Mouse (Mus musculus): ENCODE measurements around the gene Mrfap1. TPM values are rescaled to one million over a fixed set of nuclear protein-coding genes. Genes with fewer than 3 reads are reported as not detected.

Mrfap1 gene
- 100 to 1,000 TPM; 231 to 247 (median 235) TPM for total RNA-seq (2022)

DNA sequence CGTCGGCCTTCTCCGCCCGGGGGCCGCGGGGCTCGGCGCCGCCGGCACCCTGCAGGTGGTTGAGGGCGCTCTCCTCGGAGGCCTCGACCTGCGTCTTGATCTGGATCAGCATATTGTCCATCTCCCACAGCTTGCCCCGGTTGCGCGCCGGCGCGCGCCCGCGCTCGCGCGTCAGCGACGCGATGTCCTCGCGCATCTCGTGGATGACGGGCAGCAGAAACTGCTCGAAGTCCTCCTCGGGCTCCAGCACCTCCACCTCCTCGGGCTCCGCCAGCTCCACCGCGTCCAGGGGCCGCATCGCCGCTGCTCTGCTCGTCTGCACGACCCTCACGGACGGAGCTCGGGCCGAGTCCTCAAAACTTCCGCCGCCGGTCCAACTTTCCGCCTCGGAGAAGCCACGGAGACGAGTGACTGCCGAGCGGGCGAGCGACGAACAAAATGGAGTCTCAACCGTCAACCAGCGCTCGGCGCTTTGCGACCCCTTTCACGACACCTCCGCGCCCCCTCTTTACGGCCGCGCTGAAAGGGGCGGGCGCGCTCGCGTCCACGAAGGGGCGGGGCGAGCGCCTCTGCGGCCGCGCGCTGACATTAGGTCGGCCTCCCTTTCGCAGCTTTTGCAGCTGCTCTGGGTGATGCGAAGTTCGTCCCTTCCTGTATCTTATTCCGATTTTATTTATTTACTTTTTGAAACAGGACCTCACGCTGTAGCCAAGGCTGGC lies at the start of gene Mrfap1:
Gene Mrfap1 (minus strand): TSS at position 477 of the 719 bp plus-strand sequence.
- DNase-seq (ENCODE audit: low spot score in 2 of 2), result peak; percentile 85 to 90

DNA sequence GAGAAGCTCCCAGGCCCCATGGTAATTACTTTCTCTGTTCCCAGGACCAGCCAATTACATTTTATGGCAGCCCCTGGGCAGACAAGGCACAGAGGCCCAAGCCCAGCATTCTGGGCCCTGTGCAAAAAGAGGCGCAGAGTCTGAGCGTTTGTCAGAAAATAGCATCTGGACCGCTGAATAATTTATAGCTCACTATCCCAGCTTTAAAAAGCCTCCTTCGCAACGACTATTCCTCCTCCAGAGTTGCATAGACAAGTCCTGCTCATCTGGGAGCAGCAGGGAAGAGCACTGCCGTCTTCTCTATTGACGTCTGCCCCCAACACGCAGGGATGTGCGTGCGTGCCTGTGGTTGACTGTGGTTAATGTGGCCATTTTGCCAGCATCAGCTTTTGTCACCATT lies 47.9 kb upstream of the Mrfap1 start:
- no peak for DNase-seq (ENCODE audit: low spot score in 2 of 2)

DNA sequence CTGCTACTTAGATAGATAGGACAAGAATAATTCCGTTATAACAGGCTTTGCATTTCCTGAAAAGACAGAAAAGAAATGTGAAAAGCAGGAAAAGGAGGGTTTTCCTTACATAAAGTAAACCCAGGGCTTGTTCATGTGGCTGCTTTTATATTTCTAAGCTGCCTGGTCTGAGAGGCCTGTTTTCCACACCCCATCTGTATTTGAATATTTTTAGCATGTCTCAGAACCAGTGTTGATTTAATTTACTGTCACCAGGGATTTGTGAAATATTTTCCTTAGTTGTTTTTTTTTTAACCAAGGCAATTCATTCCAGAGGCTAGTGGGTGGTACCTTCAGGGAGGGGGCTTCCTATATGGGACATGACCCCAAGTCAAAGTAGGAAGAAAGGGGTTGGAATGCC lies 45.1 kb upstream of the Mrfap1 start:
- DNase-seq (ENCODE audit: low spot score in 2 of 2), result no peak

DNA sequence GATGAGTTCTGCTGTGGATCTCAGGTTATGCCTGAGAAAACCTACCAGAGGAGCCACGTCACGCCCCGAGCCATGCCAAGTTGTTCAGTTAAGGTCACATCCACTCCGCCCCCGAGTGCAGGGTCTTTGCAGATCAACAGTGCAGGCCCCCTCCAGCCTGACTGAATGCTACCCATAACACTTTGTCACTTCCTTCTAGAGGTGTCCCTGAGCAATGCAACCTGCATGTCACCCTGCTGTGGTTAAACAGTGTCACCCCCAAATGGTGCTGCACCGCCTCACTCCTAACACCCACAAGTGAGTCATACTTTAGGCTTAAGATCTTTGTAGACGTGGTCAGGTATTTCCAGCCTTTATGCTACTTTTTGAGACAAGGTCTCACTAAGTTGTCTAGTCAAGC lies 43.5 kb upstream of the Mrfap1 start:
- DNase-seq (ENCODE audit: low spot score in 2 of 2), result no peak

DNA sequence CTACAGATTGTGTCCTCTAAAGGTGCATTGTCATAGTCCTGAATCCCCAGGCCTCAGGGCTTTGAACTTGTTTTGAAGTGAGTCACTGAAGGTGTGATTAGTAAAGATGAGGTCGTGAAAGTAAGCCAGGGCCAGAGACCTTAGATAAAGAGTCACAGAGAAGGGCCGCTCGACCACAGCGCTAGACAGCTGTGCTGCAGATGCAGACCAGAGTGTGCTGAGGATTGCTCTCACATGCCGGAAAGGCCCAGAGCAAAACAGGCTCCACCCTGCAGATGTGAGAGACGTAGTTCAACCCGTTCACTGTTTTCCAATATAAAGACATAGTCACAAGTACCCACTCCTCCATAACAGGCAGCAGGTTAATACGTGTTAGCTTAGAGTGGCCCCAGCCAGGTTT lies 43.0 kb upstream of the Mrfap1 start:
- no peak for DNase-seq (ENCODE audit: low spot score in 2 of 2)

DNA sequence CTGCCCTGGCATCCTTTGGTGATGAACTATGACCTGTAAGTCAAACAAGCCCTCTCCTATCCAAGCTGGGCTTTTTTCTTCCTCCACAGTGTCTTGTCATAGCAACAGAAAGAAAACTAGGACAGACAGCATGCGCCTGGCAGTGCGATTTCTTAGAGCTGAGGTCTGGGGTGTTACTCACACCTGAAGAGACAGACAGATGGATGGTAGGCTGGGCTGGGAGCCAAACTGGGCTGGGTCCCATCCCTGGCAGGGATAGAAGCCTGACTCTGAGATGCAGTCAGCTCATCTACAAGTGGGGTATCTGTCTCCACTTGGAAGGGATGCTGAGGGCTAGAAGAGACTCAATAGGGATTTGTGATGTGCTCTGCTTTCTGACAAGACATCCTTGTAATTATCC lies 42.5 kb upstream of the Mrfap1 start:
- DNase-seq (ENCODE audit: low spot score in 2 of 2), result no peak

DNA sequence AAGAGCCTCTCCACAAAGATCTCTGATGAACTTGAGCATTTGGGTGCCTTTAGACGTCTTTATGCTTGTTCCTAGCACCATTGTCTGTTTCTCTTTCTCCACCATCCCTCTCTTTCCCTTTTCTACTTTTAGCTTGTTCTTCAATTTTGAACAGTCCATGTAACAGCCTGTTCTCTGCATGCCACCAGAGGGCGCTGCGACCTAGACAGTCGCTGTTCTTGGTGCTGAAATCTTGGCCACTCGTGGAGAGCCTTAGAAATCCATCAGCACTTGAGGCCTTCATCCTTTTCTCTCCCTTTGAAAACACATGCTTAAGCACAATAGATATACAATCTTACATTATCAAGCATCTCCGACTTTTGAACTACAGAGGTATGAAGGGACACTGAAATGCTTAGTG lies 39.4 kb upstream of the Mrfap1 start:
- no peak for DNase-seq (ENCODE audit: low spot score in 2 of 2)

DNA sequence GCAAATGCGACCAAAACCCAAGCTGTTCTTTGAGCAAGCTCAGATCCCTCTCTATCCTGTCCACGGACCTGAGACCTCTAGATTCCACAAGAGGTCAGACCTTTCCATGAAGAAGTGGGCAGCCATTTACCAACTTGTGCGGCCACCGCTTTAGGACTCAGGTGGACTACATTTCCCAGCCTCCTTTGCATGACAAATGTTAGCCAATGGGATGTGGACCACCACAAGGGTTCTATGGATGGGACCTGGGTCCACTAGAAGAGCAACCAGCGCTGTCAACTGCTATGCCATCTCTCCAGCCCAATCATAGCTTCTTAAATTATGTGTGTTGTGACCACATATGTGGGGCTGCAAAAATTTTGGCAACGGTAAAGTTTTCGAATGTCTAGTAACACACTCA lies 34.7 kb upstream of the Mrfap1 start:
- DNase-seq (ENCODE audit: low spot score in 2 of 2), result no peak

DNA sequence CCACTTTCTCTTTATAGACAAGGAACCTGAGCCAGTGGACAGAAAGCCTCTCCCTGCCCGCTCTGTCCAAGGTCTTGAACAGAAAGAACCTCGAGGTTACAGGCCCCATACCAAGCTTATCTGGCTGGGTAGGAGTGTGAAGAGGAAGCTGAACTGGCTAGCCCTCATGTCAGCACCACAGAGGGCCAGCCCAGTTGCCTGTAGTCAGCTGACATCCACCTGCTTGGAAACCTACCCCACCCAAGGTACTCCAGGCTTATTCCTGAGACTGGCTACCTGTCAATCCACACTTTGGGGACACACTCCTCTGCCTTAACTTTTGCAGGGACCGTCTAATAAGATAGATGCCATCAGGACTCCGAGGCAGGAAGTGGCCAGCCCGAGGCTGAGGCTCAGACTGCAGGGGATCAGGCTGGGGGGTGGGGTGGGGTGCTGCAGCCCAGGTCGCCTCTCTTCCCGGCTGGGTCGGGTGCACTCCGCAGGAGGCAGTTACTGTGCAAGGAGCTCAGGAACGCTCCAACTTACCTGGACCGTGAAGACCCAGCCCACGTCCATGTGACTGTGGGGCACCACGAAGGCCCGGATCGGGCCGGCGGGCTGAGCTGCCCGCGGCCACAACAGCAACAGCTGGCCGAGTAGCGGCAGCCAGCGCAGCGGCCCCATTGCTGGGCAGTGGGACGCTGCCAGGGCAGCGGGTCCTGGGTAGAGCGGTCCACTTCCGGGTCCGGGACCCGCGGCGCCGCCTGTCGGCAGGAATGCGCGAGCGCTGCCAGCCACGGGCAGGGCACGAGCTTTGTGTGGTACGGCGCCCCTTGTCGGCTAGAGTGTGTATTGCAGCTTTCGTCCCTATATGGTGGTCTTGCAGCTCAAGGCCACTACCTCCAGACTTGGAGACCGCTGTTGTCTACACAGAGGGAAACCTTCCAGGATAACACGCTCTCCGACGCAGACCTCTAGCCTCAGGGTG lies 33.6 kb upstream of the Mrfap1 start, which contains the start of gene Man2b2:
Gene Man2b2 (minus strand): TSS at position 741 of the 967 bp plus-strand sequence.
- DNase-seq (ENCODE audit: low spot score in 2 of 2), result peak; percentile 83 to 88

DNA sequence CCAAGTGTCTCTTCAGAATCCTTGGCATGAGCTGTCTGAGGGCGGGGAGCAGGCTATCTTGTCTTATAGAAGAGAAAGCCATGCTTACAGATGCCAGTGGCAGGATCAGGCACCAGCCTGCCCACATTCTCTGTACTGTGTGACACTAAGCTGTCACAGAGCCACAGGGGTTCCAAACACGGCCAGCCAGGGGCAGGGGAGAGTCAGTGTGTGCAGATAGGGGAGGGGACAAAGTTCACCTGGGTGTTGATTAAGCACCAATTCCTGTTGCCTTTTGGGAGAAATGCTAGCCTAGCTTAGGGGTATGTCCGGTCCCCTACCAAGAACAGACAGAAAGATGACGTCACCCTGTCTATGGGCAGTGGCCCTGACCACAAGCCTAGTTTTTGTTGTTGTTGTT lies 32.5 kb upstream of the Mrfap1 start:
- no peak for DNase-seq (ENCODE audit: low spot score in 2 of 2)

DNA sequence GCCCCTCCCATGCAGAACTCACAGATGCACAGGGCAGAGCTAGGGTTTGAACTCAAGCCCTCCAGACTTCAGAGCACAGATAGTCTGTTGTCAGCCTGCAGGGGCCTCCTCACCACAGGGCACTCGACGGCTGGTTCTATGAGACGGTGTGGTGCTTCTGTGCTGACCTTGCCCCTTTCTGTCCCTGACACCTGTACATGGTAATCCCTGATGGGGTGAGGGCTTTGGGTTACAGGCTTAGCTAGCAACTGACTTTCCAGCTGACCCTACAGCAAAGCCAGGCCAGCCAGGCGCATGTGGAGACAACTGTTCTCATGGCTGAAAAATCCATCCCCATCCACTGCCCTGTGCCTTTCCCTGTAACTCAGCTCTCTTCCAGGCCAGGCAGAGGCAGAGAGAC lies 26.3 kb upstream of the Mrfap1 start:
- DNase-seq (ENCODE audit: low spot score in 2 of 2), result no peak

DNA sequence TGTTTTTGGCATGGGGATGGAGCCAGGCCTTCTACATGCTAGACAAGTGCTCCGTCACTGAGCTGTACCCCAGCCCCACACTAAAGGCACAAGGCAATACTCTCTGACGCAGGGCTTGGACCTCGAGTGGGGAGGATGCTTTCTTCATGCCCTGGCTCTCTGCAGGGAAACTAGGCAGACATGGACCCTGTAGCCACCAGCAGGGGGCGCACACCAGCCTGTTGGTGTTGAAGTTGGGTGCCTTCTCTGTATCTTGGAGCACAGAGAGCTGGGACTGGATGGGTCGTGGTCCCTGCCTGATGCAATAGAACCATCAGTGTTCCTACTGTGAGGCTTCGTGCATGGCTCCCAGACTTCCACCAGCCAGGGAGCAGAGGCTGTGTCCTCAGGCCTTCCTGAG lies 23.6 kb upstream of the Mrfap1 start:
- DNase-seq (ENCODE audit: low spot score in 2 of 2), result no peak

DNA sequence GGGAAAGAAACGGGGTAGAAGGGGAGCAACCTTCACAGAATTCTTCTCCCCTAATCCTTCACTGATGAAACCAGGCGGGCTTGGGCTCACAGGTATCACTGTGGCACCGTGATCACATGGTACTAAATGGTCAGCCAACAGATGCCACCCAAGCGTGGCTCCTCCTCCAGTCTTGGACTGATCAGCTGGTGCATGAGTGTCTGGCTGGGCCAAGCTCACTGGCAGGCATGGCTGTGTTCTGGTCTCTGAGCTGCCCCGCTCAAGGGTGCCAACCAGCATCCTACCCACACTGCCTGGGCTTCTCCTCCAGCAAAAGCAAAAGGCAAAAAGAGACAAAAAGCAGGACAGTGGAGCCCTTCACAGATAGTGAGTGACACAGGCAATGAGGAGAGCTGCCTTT lies 23.2 kb upstream of the Mrfap1 start:
- DNase-seq (ENCODE audit: low spot score in 2 of 2), result no peak

DNA sequence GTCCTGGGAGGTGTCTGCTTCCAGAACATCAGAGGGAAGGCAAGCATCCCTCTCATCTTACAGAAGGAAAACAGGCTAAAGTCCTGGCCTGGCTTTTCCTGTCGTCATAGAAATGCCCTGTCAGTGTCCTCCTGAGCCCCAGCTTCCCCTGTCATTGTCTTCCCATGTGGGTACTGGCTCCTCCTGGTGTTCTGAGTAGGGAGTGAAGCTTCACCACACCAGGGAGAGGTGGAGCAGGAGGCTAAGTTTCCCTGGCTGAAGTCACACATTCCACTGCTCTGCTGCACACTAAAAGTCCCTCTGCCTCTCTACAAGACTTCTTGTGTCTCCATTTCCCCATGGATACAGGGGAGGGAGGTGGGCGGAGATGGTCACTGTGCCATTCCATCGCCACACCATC lies 21.2 kb upstream of the Mrfap1 start:
- DNase-seq (ENCODE audit: low spot score in 2 of 2), result no peak

DNA sequence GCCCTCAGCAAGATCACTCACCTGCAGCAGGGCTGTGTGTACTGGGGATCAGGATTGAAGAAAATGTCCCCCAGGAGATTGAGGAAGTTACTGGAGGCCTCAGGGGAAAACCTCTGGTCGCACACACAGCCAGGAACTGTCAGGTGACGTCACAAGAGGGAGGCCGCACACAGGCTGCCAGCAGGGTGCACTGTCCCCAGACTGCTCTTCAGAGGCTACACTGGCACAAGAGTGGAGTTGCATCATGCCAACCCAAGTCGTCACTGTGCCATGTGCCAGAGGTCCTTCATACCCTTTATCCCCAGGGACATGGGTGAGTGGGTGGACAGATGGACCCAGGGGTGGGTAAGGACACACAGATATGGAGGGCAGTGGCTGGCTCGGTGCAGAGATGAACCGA lies 18.0 kb upstream of the Mrfap1 start:
- no peak for DNase-seq (ENCODE audit: low spot score in 2 of 2)

DNA sequence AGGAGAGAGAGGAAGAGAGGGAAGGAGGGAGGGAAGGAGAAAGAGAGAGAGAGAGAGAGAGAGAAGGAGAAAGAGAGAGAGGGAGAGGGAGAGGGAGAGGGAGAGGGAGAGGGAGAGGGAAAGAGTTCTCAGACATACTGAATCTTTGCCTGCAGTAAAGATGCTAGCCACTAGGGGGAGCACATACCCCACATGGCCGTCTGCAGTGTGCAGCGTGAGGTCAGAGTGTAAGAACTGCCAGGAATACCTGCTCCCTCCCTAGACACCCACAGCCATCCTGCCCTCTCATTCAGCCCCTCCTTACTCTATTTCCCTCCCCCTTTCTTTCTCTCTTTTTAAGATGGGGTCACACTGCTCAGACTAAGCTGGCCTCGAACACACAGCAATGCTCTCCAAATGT lies 14.8 kb upstream of the Mrfap1 start:
- peak; percentile 22 to 32 for DNase-seq (ENCODE audit: low spot score in 2 of 2)

DNA sequence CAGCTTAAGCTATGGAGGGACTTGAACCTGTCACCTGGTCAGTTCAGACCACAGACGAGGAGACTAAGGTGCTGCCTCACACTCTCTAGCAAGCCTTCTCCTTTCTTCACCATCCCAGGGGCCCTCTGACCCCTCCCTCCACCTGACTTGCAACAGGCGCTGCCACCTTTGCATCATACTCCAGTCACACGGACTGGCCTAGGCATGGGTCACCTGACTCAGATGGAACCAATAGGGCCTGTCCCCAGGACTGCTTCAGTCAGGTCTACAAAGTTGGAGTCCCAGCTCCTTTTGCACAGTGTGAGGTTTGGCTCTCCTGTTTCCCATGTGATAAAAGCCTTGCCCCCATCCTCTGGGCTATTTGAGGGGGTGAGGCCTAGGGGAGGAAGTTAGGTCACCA lies 14.1 kb upstream of the Mrfap1 start:
- no peak for DNase-seq (ENCODE audit: low spot score in 2 of 2)

DNA sequence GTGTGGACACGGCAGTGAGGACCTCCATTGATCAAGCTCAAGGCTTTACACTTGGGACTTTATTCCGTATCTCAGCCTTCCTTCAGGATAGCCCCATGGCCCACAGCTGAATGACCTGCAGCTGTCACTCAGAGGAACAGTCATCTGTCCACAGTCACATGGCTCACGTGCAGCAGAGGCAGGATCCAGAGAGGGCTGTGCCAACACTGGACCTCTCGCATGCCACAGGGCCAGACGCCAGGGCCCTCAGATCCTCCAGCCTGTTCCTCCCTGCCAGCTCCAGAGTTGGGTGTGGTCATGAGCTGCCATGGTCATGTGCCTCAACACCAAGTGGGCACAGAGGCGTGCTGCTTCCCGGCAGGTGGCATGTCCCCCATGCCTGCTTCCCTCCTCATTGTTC lies 12.6 kb upstream of the Mrfap1 start:
- DNase-seq (ENCODE audit: low spot score in 2 of 2), result no peak

DNA sequence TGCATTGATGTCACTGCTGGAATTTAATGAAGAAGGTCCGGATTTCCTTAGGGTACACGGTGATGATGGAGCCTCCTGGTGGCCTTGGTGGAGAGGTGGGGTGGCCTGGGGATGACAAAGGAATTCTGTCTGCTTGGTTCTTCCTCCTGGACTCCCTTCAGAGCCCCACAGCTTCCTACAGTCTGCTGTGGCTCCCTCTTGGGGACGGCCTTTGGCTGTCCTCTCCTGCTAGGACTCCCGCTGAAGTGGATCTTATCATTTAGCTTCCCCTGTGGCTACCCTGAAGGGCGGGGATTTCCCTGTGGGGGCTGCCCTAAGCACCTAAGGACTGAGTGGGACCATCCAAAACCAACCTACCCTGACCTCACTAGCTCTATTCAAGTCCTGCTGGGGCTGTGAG lies 10.5 kb upstream of the Mrfap1 start:
- no peak for DNase-seq (ENCODE audit: low spot score in 2 of 2)

DNA sequence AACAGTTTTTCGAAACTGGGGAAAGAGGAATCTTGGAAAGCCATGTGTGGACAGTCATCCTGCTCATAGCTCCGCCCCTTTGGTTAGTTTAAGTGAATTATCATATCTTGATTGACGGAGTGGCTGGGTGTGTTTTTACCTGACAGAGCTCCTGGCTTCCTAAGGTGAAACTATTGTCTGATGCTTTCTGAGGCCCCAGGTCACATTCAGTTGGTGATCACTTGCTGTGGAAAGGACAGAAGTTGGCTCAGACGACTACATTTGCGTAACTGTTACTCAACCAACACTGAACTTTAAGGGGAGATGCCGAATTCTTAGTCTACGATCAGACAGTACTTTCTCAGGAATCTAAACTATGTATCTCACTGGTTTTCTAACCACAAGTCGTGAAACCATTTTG lies 719 bp upstream of the Mrfap1 start:
- no peak for DNase-seq (ENCODE audit: low spot score in 2 of 2)

DNA sequence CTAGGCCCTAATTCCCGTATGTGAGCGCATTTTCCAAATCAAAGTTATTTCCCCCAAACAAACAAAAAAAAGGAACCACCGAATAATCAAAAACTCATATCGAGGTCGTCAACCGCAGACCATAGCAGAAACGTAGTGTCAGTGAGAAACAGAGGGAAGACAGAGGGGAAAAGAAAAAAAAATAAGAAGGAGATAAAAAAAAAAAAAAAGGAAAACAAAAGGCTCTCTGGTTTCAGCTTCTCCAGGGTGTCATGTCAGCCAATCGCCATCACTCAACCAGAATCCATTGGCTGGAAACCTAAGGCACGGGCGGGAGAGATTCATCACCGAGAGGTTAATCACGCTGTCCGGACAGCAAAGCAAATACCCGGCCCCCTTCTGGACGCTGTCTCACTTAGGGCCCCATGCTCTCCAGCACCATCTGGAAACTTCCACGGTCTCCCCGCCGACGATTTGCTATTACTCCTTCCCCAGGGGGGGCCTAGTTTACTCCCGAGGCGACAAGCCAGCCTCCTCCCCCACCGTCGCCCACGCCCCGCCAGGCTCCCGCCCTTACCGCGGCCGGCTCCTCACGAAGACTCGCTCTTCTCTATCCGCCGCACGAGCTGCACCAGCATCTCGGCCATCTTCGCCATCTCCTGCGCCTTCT lies 801 bp downstream of the Mrfap1 start:
- DNase-seq (ENCODE audit: low spot score in 2 of 2), result peak; percentile 34 to 60

DNA sequence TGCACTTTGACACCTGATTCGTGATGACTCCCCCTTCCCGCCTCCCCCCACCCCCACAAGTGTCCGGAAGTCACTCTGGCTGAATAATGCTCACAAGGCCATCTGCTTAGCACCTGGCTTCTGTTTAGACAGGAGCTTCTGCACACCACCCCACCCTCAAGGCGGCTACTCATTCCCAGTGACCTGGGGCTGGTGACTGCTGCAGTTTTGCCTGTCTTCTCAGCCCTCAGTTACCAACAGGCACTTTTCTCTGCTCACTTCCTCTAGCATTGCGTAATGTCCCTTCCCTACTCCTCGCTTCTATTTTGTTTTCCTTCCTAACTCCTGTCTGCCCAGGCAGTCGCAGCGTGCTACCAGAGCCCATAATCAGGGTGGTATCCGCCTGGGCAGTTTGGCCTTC lies 4.7 kb downstream of the Mrfap1 start:
- DNase-seq (ENCODE audit: low spot score in 2 of 2), result no peak

Data from gastrocnemius, adult 8-10 months (tissue).